Mouse (Mus musculus) heart, adult 2 months (tissue): ENCODE data around the gene Col26a1. TPM values are rescaled to one million over a fixed set of nuclear protein-coding genes. Genes with fewer than 3 reads are reported as not detected.

Experiments used
- DNase-seq, 2 experiments: peaks; one replicate each; pipeline ENCODE4 v3.0.0; 2021
- H3K27ac ChIP-seq: fragments of 200-600 bp; 2 replicates; pipeline ENCODE4 v1.8.1; 2022
- H3K27me3 ChIP-seq: fragments of 200-500 bp; 2 replicates; pipeline ENCODE4 v1.6.1; 2012; ENCODE audit warnings: mild to moderate bottlenecking, low read length, inconsistent platforms, mixed read lengths; ENCODE audit not compliant: control insufficient read depth, insufficient read depth
- H3K36me3 ChIP-seq: fragments of 200-500 bp; 2 replicates; pipeline ENCODE4 v1.6.1; 2012; ENCODE audit warnings: low read length, inconsistent platforms; ENCODE audit not compliant: control insufficient read depth, insufficient read depth
- H3K4me1 ChIP-seq: fragments of 200-500 bp; 2 replicates; pipeline ENCODE4 v1.6.1; 2011; ENCODE audit warnings: low read length; ENCODE audit not compliant: control insufficient read depth, insufficient read depth
- H3K4me3 ChIP-seq: fragments of 200-600 bp; 2 replicates; pipeline ENCODE4 v1.8.1; 2022
- H3K79me2 ChIP-seq: fragments of 200-500 bp; replicated peaks from 2 replicates; pipeline ENCODE4 v1.6.1; 2012; ENCODE audit warnings: mild to moderate bottlenecking, inconsistent platforms, low read length, moderate library complexity, mixed read lengths; ENCODE audit not compliant: control insufficient read depth, insufficient read depth
- H3K9ac ChIP-seq: fragments of 200-500 bp; 2 replicates; pipeline ENCODE4 v1.6.1; 2012; ENCODE audit warnings: low read depth, mild to moderate bottlenecking, control low read depth, inconsistent platforms, low read length, mixed read lengths
- CTCF ChIP-seq: fragments of 200-600 bp; IDR thresholded peaks from 2 replicates; pipeline ENCODE4 v1.8.1; 2022; ENCODE audit warnings: antibody characterized with exemption, mild to moderate bottlenecking, moderate library complexity
- EP300 ChIP-seq: fragments of 200-500 bp; IDR thresholded peaks from 2 replicates; pipeline ENCODE4 v1.6.1; 2011; ENCODE audit warnings: low read depth, low read length, control low read depth; ENCODE audit not compliant: insufficient read depth
- POLR2A ChIP-seq: fragments of 200-500 bp; IDR thresholded peaks from 2 replicates; pipeline ENCODE4 v1.6.1; 2011; ENCODE audit warnings: mild to moderate bottlenecking, low read depth, low read length, control low read depth; ENCODE audit not compliant: insufficient read depth
- WGBS: fragments of 180-500 bp; shearing (Covaris S2); methylation state at CpG from one replicate; pipeline ENCODE4 v1.1.7; 2018; 5-methylcytosine and 5-hydroxymethylcytosine counted together
- intact Hi-C: fragments of 180-260 bp; cut with DNase I; formaldehyde crosslinking; loops from one replicate; pipeline ENCODE4 v1.15.1; 2025
- long read RNA-seq: library from polyadenylated mRNA; stranded (forward); transcript quantifications from one replicate; pipeline ENCODE4 v2.0.0, GENCODE M21; 2021
- polyA plus RNA-seq: library from polyadenylated mRNA; depleted of rRNA; stranded (reverse); fragments of >200 nt; gene quantifications from 2 replicates; pipeline ENCODE4 v1.2.3, GENCODE M21; 2012; rRNA removed
- total RNA-seq, 2 experiments: library from RNA; stranded (reverse); gene quantifications; 2 replicates each; pipeline ENCODE4 v1.2.3; 2021

The Col26a1 gene
- total RNA-seq (under 1 TPM; 0.26 to 0.32 TPM), polyA plus RNA-seq (0.61 and 1.3 TPM in 2 replicates)
- long read RNA-seq: 0 reads

DNA sequence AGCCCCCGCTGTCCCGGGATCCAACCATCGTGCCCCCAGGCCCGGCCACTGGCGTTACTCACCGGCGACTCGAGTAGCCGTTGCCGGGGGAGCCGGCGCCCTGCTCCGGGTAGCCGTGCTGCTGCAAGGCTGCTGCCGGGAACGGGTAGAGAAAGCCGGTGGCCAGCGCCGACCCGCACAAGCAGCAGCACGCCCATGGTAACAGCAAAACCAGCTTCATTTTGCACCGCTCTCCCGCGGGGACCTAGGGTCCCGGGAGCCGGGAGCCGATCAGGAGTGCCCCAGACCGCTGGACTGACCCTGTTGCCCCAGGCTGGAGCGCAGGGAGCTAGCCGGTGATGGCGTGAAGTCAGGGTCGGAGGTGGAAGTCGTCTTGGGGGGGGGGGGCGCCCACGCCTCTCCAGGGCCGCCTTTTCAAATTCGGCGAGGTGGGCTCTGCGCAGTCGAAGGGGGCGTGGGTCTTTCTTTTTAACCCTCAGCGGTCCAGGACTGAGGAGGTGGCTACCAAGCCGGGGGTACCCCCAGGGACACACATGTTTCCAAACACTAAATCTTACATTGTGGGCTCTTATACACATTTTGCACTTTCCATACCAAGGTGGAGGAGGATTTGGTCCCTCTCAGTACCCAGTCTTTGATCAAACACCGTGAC, at the start of gene Col26a1:
Col26a1 (minus strand) TSS at position 422 of the 652 bp plus-strand sequence.
- H3K27ac ChIP-seq: no peak within 1 kb of the TSS
- intact Hi-C loops: no loop called here
- TF ChIP-seq EP300 (no peak), CTCF (no peak)
- H3K4me3 ChIP-seq: peak within 1 kb of the TSS; percentile 21; the same call in 1 of the 2 replicates
- peak within 1 kb of the TSS; percentile 53; the same call in 1 of the 2 replicates for H3K9ac ChIP-seq
- H3K36me3 ChIP-seq: no peaks in the 10 kb centered on the region
- DNase-seq: peak; percentile 12 to 42
- no peaks in the 10 kb centered on the region for H3K4me1 ChIP-seq
- H3K27me3 ChIP-seq: peaks cover 7% of the 10 kb centered on the region
- WGBS: 3% methylated on average over 44 of the region's 44 CpGs
- H3K79me2 ChIP-seq: no peaks in the 10 kb centered on the region

GRCm38 (mm10) chr5:136931896-136932295, 48.9 kb upstream of the Col26a1 start:
- H3K79me2 ChIP-seq: no peaks in the 10 kb centered on the region
- no peak overlapping the region for H3K9ac ChIP-seq
- H3K4me3 ChIP-seq: no peak overlapping the region
- H3K27me3 ChIP-seq: no peaks in the 10 kb centered on the region
- no peaks in the 10 kb centered on the region for H3K36me3 ChIP-seq
- H3K27ac ChIP-seq: no peak overlapping the region
- peaks cover 1% of the 10 kb centered on the region; the same call in 1 of the 2 replicates for H3K4me1 ChIP-seq
- WGBS: 85% methylated on average over 14 of the region's 14 CpGs
- intact Hi-C loops: no loop called here
- no peak for TF ChIP-seq CTCF
- no peak for TF ChIP-seq EP300
- TF ChIP-seq POLR2A: no peak
- no peak for DNase-seq

- no peak overlapping the region for H3K27ac ChIP-seq
- TF ChIP-seq CTCF (peak; percentile 95), EP300 (peak; percentile 91), POLR2A (no peak)
- no peaks in the 10 kb centered on the region for H3K27me3 ChIP-seq
- H3K79me2 ChIP-seq: no peaks in the 10 kb centered on the region
- DNase-seq: peak; percentile 72 to 84
- WGBS: 24% methylated on average over 4 of the region's 4 CpGs
- intact Hi-C loops: loop anchor here (1.0 to 10.0 kb wide), 2 partner anchors 42 to 176 kb away; no protein-coding TSS in a partner anchor
- H3K4me1 ChIP-seq: peaks cover 1% of the 10 kb centered on the region; the same call in 1 of the 2 replicates
- no peaks in the 10 kb centered on the region for H3K36me3 ChIP-seq
- H3K4me3 ChIP-seq: no peak overlapping the region
- no peak overlapping the region for H3K9ac ChIP-seq
Observed at GRCm38 (mm10) chr5:136929073-136929472, 46.1 kb upstream of the Col26a1 start.

- no peak for TF ChIP-seq POLR2A
- no peak for TF ChIP-seq CTCF
- no peak for TF ChIP-seq EP300
- Histone ChIP-seq H3K27me3 (no peaks in the 10 kb centered on the region), H3K27ac (no peak overlapping the region), H3K9ac (no peak overlapping the region), H3K36me3 (no peaks in the 10 kb centered on the region), H3K4me1 (no peaks in the 10 kb centered on the region), H3K79me2 (no peaks in the 10 kb centered on the region), H3K4me3 (no peak overlapping the region)
- no peak for DNase-seq
- WGBS: 62% methylated on average over 7 of the region's 7 CpGs
- intact Hi-C loops: loop anchor here (10.0 kb wide), 1 partner anchor 181 kb away; no protein-coding TSS in a partner anchor
Observed at GRCm38 (mm10) chr5:136923751-136924478, 40.9 kb upstream of the Col26a1 start.

DNA sequence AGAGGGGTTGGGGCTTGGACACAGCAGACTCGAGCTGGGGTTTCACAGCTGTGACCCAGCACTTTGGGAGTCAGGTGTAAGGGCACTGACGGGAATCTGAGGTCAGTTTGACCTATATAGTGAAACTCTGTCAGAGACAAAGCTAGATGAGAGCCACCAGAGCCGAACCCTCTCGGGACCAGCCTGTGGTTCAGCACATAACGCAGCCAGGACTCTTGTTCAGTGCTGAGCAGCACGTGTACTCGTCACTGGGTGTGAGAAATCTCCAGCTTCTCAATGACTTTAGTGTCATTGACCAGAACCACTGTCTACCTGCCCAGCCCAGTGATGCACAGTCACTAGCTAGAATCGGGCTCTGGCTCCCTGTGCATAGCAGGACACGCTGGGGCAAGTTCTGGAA, 39.8 kb upstream of the Col26a1 start:
- no peaks in the 10 kb centered on the region for H3K79me2 ChIP-seq
- H3K4me3 ChIP-seq: no peak overlapping the region
- DNase-seq: no peak
- WGBS: 78% methylated on average over 9 of the region's 9 CpGs
- TF ChIP-seq EP300: no peak
- no peak for TF ChIP-seq POLR2A
- TF ChIP-seq CTCF: no peak
- H3K27ac ChIP-seq: no peak overlapping the region
- H3K27me3 ChIP-seq: no peaks in the 10 kb centered on the region
- intact Hi-C loops: loop anchor here (10.0 kb wide), 1 partner anchor 182 kb away; no protein-coding TSS in a partner anchor
- no peak overlapping the region for H3K9ac ChIP-seq
- no peaks in the 10 kb centered on the region for H3K4me1 ChIP-seq
- no peaks in the 10 kb centered on the region for H3K36me3 ChIP-seq
